Mouse (Mus musculus) CH12.LX (cell line): ENCODE measurements around the gene Ctsw. TPM values are rescaled to one million over a fixed set of nuclear protein-coding genes. Genes with fewer than 3 reads are reported as not detected.

Source experiments
- DNase-seq: peaks from one replicate; pipeline ENCODE4 v3.0.0-alpha.2; 2013; ENCODE audit errors: extremely low read depth
- H3K27ac ChIP-seq: 2 replicates; pipeline ENCODE4 v1.5.1; 2012; ENCODE audit warnings: low read depth, mild to moderate bottlenecking, control low read depth, moderate library complexity; ENCODE audit not compliant: insufficient read depth
- H3K27me3 ChIP-seq: replicated peaks from 2 replicates; pipeline ENCODE3; 2012; ENCODE audit warnings: inconsistent platforms
- H3K36me3 ChIP-seq, 2 experiments: replicated peaks in 1 of 2; 2 replicates each; pipeline versions ENCODE3 to v1.6.1; 2012; ENCODE audit warnings: inconsistent platforms in 1 of 2, low read length in 1 of 2, mild to moderate bottlenecking in 1 of 2, mixed read lengths in 1 of 2, moderate library complexity in 1 of 2; ENCODE audit not compliant: control insufficient read depth in 1 of 2, insufficient read depth in 1 of 2
- H3K4me1 ChIP-seq, 2 experiments: 2 replicates each; pipeline ENCODE4 v1.6.1; 2012; ENCODE audit warnings: inconsistent platforms in 1 of 2, moderate library complexity in 1 of 2; ENCODE audit not compliant: insufficient read depth in 2 of 2, control insufficient read depth in 1 of 2
- H3K4me2 ChIP-seq: 2 replicates; pipeline ENCODE4 v1.6.1; 2012; ENCODE audit warnings: low read depth, mild to moderate bottlenecking, control low read depth; ENCODE audit not compliant: poor library complexity, insufficient read depth, severe bottlenecking
- H3K4me3 ChIP-seq, 3 experiments: fragments of 150-350 bp in 1 of 3; sonication (generic) in 1 of 3; replicated peaks in 1 of 3; 2 replicates each; pipeline versions ENCODE3 to v1.5.1; 2011 to 2012; ENCODE audit warnings: low read depth in 2 of 3, low read length in 2 of 3, mild to moderate bottlenecking in 2 of 3, moderate library complexity in 2 of 3, control low read depth in 1 of 3, improper control_type of control experiment in 1 of 3, inconsistent platforms in 1 of 3, mixed read lengths in 1 of 3; ENCODE audit not compliant: poor library complexity in 1 of 3
- H3K79me2 ChIP-seq: replicated peaks from 2 replicates; pipeline ENCODE4 v1.6.1; 2012; ENCODE audit warnings: mild to moderate bottlenecking, moderate library complexity; ENCODE audit not compliant: control insufficient read depth, poor library complexity, insufficient read depth, severe bottlenecking; ENCODE audit errors: extremely low read depth
- H3K9ac ChIP-seq: 2 replicates; pipeline ENCODE4 v1.6.1; 2012; ENCODE audit warnings: low read depth, mild to moderate bottlenecking, control low read depth, moderate library complexity; ENCODE audit not compliant: insufficient read depth
- H3K9me3 ChIP-seq: replicated peaks from 2 replicates; pipeline ENCODE3; 2012; ENCODE audit warnings: low read length, inconsistent platforms, mixed read lengths
- BHLHE40 ChIP-seq: IDR thresholded peaks from 2 replicates; pipeline ENCODE4 v1.6.1; 2011; ENCODE audit warnings: mild to moderate bottlenecking, low read depth, low read length, improper control_type of control experiment
- CHD1 ChIP-seq: IDR thresholded peaks from 2 replicates; pipeline ENCODE4 v1.6.1; 2012; ENCODE audit warnings: low read depth, low read length, improper control_type of control experiment, inconsistent platforms
- E2F4 ChIP-seq: IDR thresholded peaks from 2 replicates; pipeline ENCODE4 v1.6.1; 2011; ENCODE audit warnings: low read depth, low read length, improper control_type of control experiment; ENCODE audit not compliant: insufficient replicate concordance
- ELF1 ChIP-seq: IDR thresholded peaks from 2 replicates; pipeline ENCODE4 v1.6.1; 2014; ENCODE audit warnings: low read depth, mild to moderate bottlenecking, inconsistent platforms, low read length, improper control_type of control experiment
- EP300 ChIP-seq: IDR thresholded peaks from 2 replicates; pipeline ENCODE4 v1.6.1; 2011; ENCODE audit warnings: low read length, improper control_type of control experiment
- ETS1 ChIP-seq: conservative IDR thresholded peaks from 2 replicates; pipeline ENCODE4 v1.6.1; 2012; ENCODE audit warnings: low read depth, mild to moderate bottlenecking, inconsistent platforms, low read length, improper control_type of control experiment, moderate library complexity
- GABPA ChIP-seq: IDR thresholded peaks from 2 replicates; pipeline ENCODE4 v1.6.1; 2012; ENCODE audit warnings: low read depth, low read length, improper control_type of control experiment, inconsistent platforms; ENCODE audit not compliant: insufficient replicate concordance
- HCFC1 ChIP-seq: IDR thresholded peaks from 2 replicates; pipeline ENCODE4 v1.6.1; 2012; ENCODE audit warnings: low read depth, mild to moderate bottlenecking, inconsistent platforms, low read length, improper control_type of control experiment
- KAT2A ChIP-seq: IDR thresholded peaks from 2 replicates; pipeline ENCODE4 v1.6.1; 2012; ENCODE audit warnings: low read length, improper control_type of control experiment, inconsistent platforms; ENCODE audit not compliant: insufficient replicate concordance
- MAFK ChIP-seq: IDR thresholded peaks from 2 replicates; pipeline ENCODE4 v1.6.1; 2011; ENCODE audit warnings: low read length, improper control_type of control experiment; ENCODE audit not compliant: insufficient replicate concordance
- MEF2A ChIP-seq: IDR thresholded peaks from 2 replicates; pipeline ENCODE4 v1.6.1; 2014; ENCODE audit warnings: low read depth, mild to moderate bottlenecking, inconsistent platforms, low read length, improper control_type of control experiment, borderline replicate concordance
- NRF1 ChIP-seq: IDR thresholded peaks from 2 replicates; pipeline ENCODE4 v1.6.1; 2014; ENCODE audit warnings: low read depth, mild to moderate bottlenecking, inconsistent platforms, low read length, improper control_type of control experiment, moderate library complexity
- POLR2A ChIP-seq: IDR thresholded peaks from 2 replicates; pipeline ENCODE4 v1.6.1; 2011; ENCODE audit warnings: low read depth, mild to moderate bottlenecking, improper control_type of control experiment, low read length
- POLR2AphosphoS2 ChIP-seq: IDR thresholded peaks from 2 replicates; pipeline ENCODE4 v1.6.1; 2011; ENCODE audit warnings: low read depth, low read length, improper control_type of control experiment
- RAD21 ChIP-seq: IDR thresholded peaks from 2 replicates; pipeline ENCODE4 v1.6.1; 2011; ENCODE audit warnings: low read depth, mild to moderate bottlenecking, low read length, improper control_type of control experiment, moderate library complexity
- SIN3A ChIP-seq: IDR thresholded peaks from 2 replicates; pipeline ENCODE4 v1.6.1; 2012; ENCODE audit warnings: low read length, improper control_type of control experiment, inconsistent platforms
- SMC3 ChIP-seq: IDR thresholded peaks from 2 replicates; pipeline ENCODE4 v1.6.1; 2011; ENCODE audit warnings: low read depth, low read length, improper control_type of control experiment
- TBP ChIP-seq: conservative IDR thresholded peaks from 2 replicates; pipeline ENCODE4 v1.6.1; 2011; ENCODE audit warnings: low read depth, low read length, improper control_type of control experiment
- USF1 ChIP-seq: IDR thresholded peaks from 2 replicates; pipeline ENCODE4 v1.6.1; 2014; ENCODE audit warnings: low read depth, mild to moderate bottlenecking, inconsistent platforms, low read length, improper control_type of control experiment
- USF2 ChIP-seq: conservative IDR thresholded peaks from 2 replicates; pipeline ENCODE4 v1.6.1; 2011; ENCODE audit warnings: low read depth, low read length, improper control_type of control experiment
- ZC3H11A ChIP-seq: IDR thresholded peaks from 2 replicates; pipeline ENCODE4 v1.6.1; 2012; ENCODE audit warnings: low read depth, mild to moderate bottlenecking, inconsistent platforms, low read length, improper control_type of control experiment
- ZKSCAN1 ChIP-seq: IDR thresholded peaks from 2 replicates; pipeline ENCODE4 v1.6.1; 2012; ENCODE audit warnings: low read depth, inconsistent platforms, low read length, improper control_type of control experiment, borderline replicate concordance
- ZNF384 ChIP-seq: IDR thresholded peaks from 2 replicates; pipeline ENCODE4 v1.6.1; 2012; ENCODE audit warnings: low read depth, low read length, improper control_type of control experiment, inconsistent platforms
- dilution Hi-C: fragments of 300-500 bp; cut with MboI; formaldehyde crosslinking; loops from 2 replicates; pipeline ENCODE4 v1.14.3; 2020; ENCODE audit warnings: low sequenced_read_pairs; ENCODE audit not compliant: extremely low pct_unique_long_range_greater_than_20kb, extremely low pct_ligation_motif_present
- in situ Hi-C: fragments of 300-500 bp; cut with MboI; formaldehyde crosslinking; loops from 3 replicates; pipeline ENCODE4 v1.14.3; 2019; ENCODE audit warnings: low sequenced_read_pairs, low pct_ligation_motif_present, low pct_unique_long_range_greater_than_20kb, mixed read lengths
- polyA plus RNA-seq: library from polyadenylated mRNA; unstranded; fragments of >175 nt; gene quantifications from 2 replicates; pipeline ENCODE4 v1.2.1, GENCODE M21; 2012; ENCODE audit warnings: low read depth; ENCODE audit not compliant: insufficient read length
- total RNA-seq, 2 experiments: library from RNA; depleted of rRNA; stranded (reverse); fragments of 300-350 nt in 1 of 2; fragments of >200 nt in 1 of 2; gene quantifications; 2 replicates each; pipeline ENCODE4 v1.2.3; 2012 to 2014

The Ctsw gene
- total and polyA plus RNA-seq, 3 experiments = 0.23 to 1.1 (median 0.38) TPM

- 0 out of 2 replicates have a peak, but pooled peaks have one; percentile 14 for TF ChIP-seq EP300
These were observed 19.7 kb upstream of the Ctsw start, which contains the start of gene Mus81 (continued) for GRCm38 (mm10) chr19:5487768-5488550.

- no peak for DNase-seq
- no peak overlapping the region for H3K27ac ChIP-seq
- dilution Hi-C loops (no loop called here), in situ Hi-C loops (no loop called here)
- peaks cover 2 to 21% of the 10 kb centered on the region in 2 experiments; a peak in 2 of 4 replicates for H3K4me1 ChIP-seq
- TF ChIP-seq GABPA (no peak), MAFK (no peak), MEF2A (no peak), BHLHE40 (no peak), ETS1 (no peak), POLR2AphosphoS2 (no peak), SIN3A (no peak), NRF1 (no peak), ZNF384 (no peak), EP300 (no peak), TBP (no peak), USF1 (no peak), RAD21 (no peak), ZC3H11A (no peak), SMC3 (no peak), E2F4 (no peak)
- H3K9me3 ChIP-seq = no peaks in the 10 kb centered on the region
- H3K36me3 ChIP-seq = peaks cover 29 to 48% of the 10 kb centered on the region in 2 experiments
- H3K4me2 ChIP-seq = no peak overlapping the region
- no peak overlapping the region; the same call in 1 of the 2 replicates for H3K9ac ChIP-seq
- H3K27me3 ChIP-seq = no peaks in the 10 kb centered on the region
- H3K4me3 ChIP-seq = no peak overlapping the region
- H3K79me2 ChIP-seq = peaks cover 4% of the 10 kb centered on the region
These were observed 18.5 kb upstream of the Ctsw start for GRCm38 (mm10) chr19:5486771-5487170.

GRCm38 (mm10) chr19:5486286-5486685 lies 18.0 kb upstream of the Ctsw start:
- dilution Hi-C loops = no loop called here
- no peaks in the 10 kb centered on the region for H3K27me3 ChIP-seq
- no peaks in the 10 kb centered on the region for H3K79me2 ChIP-seq
- H3K4me2 ChIP-seq = no peak overlapping the region
- TF ChIP-seq MAFK = no peak
- no peak for TF ChIP-seq RAD21
- no peak for TF ChIP-seq ELF1
- no peak for TF ChIP-seq HCFC1
- TF ChIP-seq ZKSCAN1 = no peak
- no peak for TF ChIP-seq CHD1
- TF ChIP-seq KAT2A = no peak
- TF ChIP-seq BHLHE40 = no peak
- TF ChIP-seq USF1 = no peak
- TF ChIP-seq POLR2A = no peak
- no peak for TF ChIP-seq MEF2A
- TF ChIP-seq USF2 = no peak
- TF ChIP-seq EP300 = no peak
- TF ChIP-seq, all 38 proteins: peak for 0
- H3K27ac ChIP-seq = no peak overlapping the region
- peaks cover 2 to 21% of the 10 kb centered on the region in 2 experiments; a peak in 2 of 4 replicates for H3K4me1 ChIP-seq
- no peak for DNase-seq
- in situ Hi-C loops = no loop called here
- no peak overlapping the region for H3K9ac ChIP-seq
- H3K4me3 ChIP-seq = no peak overlapping the region
- no peaks in the 10 kb centered on the region for H3K9me3 ChIP-seq
- peaks cover 29 to 52% of the 10 kb centered on the region in 2 experiments for H3K36me3 ChIP-seq
